Mouse (Mus musculus) layer of hippocampus, postnatal 36 days (tissue): ENCODE data around the gene Epb41l1. TPM values are rescaled to one million over a fixed set of nuclear protein-coding genes. Genes with fewer than 3 reads are reported as not detected.

ENCODE experiments used
- DNase-seq, 2 experiments: peaks; one replicate each; pipeline ENCODE4 v3.0.0; 2022
- total RNA-seq, 2 experiments: library from RNA; stranded (reverse); gene quantifications; 2 replicates each; pipeline ENCODE4 v1.2.3; 2021

Gene Epb41l1
- total RNA-seq, 2 experiments from 2014 or later = 317 to 355 TPM

- no peak for DNase-seq
Observed at GRCm38 (mm10) chr2:156462154-156463029, 41.7 kb downstream of the Epb41l1 start.

GRCm38 (mm10) chr2:156464416-156464815 lies 43.7 kb downstream of the Epb41l1 start:
- DNase-seq = no peak

GRCm38 (mm10) chr2:156467538-156467937 lies 46.8 kb downstream of the Epb41l1 start:
- no peak for DNase-seq

GRCm38 (mm10) chr2:156468890-156469289 lies 48.2 kb downstream of the Epb41l1 start:
- no peak for DNase-seq

GRCm38 (mm10) chr2:156469508-156469907 lies 48.8 kb downstream of the Epb41l1 start:
- DNase-seq = no peak

- DNase-seq = no peak
Observed at GRCm38 (mm10) chr2:156470938-156471337, 50.2 kb downstream of the Epb41l1 start.

- DNase-seq = no peak
Observed at GRCm38 (mm10) chr2:156472336-156472735, 51.6 kb downstream of the Epb41l1 start.

GRCm38 (mm10) chr2:156473696-156474095 lies 53.0 kb downstream of the Epb41l1 start:
- DNase-seq = no peak

- DNase-seq = no peak
Observed at GRCm38 (mm10) chr2:156474111-156474510, 53.4 kb downstream of the Epb41l1 start.

- DNase-seq = no peak
Observed at GRCm38 (mm10) chr2:156474891-156475284, 54.2 kb downstream of the Epb41l1 start.

GRCm38 (mm10) chr2:156475285-156476110 lies 54.8 kb downstream of the Epb41l1 start:
- DNase-seq = peak; percentile 73 to 74

GRCm38 (mm10) chr2:156476111-156476747 lies 55.5 kb downstream of the Epb41l1 start:
- DNase-seq = no peak

GRCm38 (mm10) chr2:156476748-156477151 lies 56.0 kb downstream of the Epb41l1 start:
- DNase-seq = peak; percentile 45 to 52

GRCm38 (mm10) chr2:156478046-156478690 lies 57.5 kb downstream of the Epb41l1 start:
- no peak for DNase-seq

- no peak for DNase-seq
Observed at GRCm38 (mm10) chr2:156479833-156480232, 59.1 kb downstream of the Epb41l1 start.

- DNase-seq = no peak
Observed at GRCm38 (mm10) chr2:156480267-156480666, 59.6 kb downstream of the Epb41l1 start.

GRCm38 (mm10) chr2:156482299-156482698 lies 61.6 kb downstream of the Epb41l1 start:
- DNase-seq = no peak

GRCm38 (mm10) chr2:156482764-156483163 lies 62.1 kb downstream of the Epb41l1 start:
- DNase-seq = no peak

- DNase-seq = no peak
Observed at GRCm38 (mm10) chr2:156483204-156483603, 62.5 kb downstream of the Epb41l1 start.

GRCm38 (mm10) chr2:156486086-156486751 lies 65.5 kb downstream of the Epb41l1 start:
- no peak for DNase-seq

GRCm38 (mm10) chr2:156487589-156488160 lies 67.0 kb downstream of the Epb41l1 start:
- DNase-seq = no peak
